Mouse (Mus musculus): Measurements from ENCODE around the gene Ccr10.

Ccr10 gene

GRCm38 (mm10) chr11:101174851-101175628 is at the start of gene Ccr10:
TSS of gene Ccr10 (minus strand) at chr11:101175443.
- peak; percentile 38 to 61 for DNase-seq

- DNase-seq, result no peak
Observed at GRCm38 (mm10) chr11:101224337-101224736, 49.1 kb upstream of the Ccr10 start.

- no peak for DNase-seq
Observed at GRCm38 (mm10) chr11:101221306-101221986, 46.2 kb upstream of the Ccr10 start.

GRCm38 (mm10) chr11:101220853-101221252 is 45.6 kb upstream of the Ccr10 start:
- no peak for DNase-seq

- DNase-seq, result no peak
Observed at GRCm38 (mm10) chr11:101218436-101219055, 43.3 kb upstream of the Ccr10 start.

- no peak for DNase-seq
Observed at GRCm38 (mm10) chr11:101216936-101217335, 41.7 kb upstream of the Ccr10 start.

GRCm38 (mm10) chr11:101211970-101212369 is 36.7 kb upstream of the Ccr10 start:
- DNase-seq, result no peak

- DNase-seq, result peak; percentile 72 to 78
Observed at GRCm38 (mm10) chr11:101200986-101201385, 25.7 kb upstream of the Ccr10 start.

GRCm38 (mm10) chr11:101199555-101199954 is 24.3 kb upstream of the Ccr10 start:
- DNase-seq, result no peak

- no peak for DNase-seq
Observed at GRCm38 (mm10) chr11:101196175-101196574, 20.9 kb upstream of the Ccr10 start.

GRCm38 (mm10) chr11:101195571-101195970 is 20.3 kb upstream of the Ccr10 start:
- no peak for DNase-seq

GRCm38 (mm10) chr11:101195101-101195500 is 19.9 kb upstream of the Ccr10 start:
- no peak for DNase-seq

- no peak for DNase-seq
Observed at GRCm38 (mm10) chr11:101194643-101195042, 19.4 kb upstream of the Ccr10 start.

- DNase-seq, result no peak
Observed at GRCm38 (mm10) chr11:101194137-101194536, 18.9 kb upstream of the Ccr10 start.

- DNase-seq, result peak in 1 of 2 experiments; percentile 42
Observed at GRCm38 (mm10) chr11:101193076-101193475, 17.8 kb upstream of the Ccr10 start.

GRCm38 (mm10) chr11:101192646-101193045 is 17.4 kb upstream of the Ccr10 start:
- peak in 1 of 2 experiments; percentile 47 for DNase-seq

GRCm38 (mm10) chr11:101191919-101192470 is 16.8 kb upstream of the Ccr10 start:
- DNase-seq, result peak in 1 of 2 experiments; percentile 34

GRCm38 (mm10) chr11:101190913-101191907 is 16.0 kb upstream of the Ccr10 start:
- DNase-seq, result peak; percentile 49 to 51

- DNase-seq, result no peak
Observed at GRCm38 (mm10) chr11:101190181-101190912, 15.1 kb upstream of the Ccr10 start.

- peak; percentile 88 to 89 for DNase-seq
Observed at GRCm38 (mm10) chr11:101189495-101190180, 14.4 kb upstream of the Ccr10 start.

Data from cerebellum, postnatal 36 days (tissue).